Mouse (Mus musculus): Measurements from ENCODE around the gene Crmp1. TPM values are rescaled to one million over a fixed set of nuclear protein-coding genes. Genes with fewer than 3 reads are reported as not detected.

Crmp1 gene
- polyA plus RNA-seq, 1 experiment: 1.1 TPM

DNA sequence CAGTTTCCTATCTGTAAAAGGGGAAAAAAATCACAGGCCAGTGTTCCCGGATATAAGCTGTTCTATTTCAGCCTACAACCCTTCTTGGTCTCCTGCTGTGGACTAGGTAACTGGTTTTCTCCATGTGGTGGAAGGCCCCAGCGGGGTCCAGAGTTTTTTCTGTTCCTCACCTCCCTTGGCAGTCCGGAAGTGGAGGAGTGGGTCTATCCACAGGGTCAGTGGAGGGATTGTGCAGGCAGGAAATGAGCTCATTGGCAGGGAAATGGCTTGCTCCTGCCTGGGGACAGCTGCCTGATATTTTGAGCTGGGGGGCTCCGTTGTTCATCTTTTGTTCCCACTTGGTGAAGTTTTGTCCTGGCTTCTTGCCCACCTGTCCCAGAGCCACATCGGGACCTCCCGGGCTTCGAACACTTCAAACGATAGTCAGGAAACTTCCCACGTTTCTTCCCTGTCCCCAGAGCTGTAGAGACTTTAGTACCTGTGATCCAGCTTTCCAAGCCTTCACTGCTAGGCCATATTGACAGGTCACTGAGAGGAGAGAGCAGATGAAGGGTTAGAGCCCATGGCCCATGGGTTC, 3.0 kb downstream of the Crmp1 start:
- no peaks in the 10 kb centered on the region for H3K36me3 ChIP-seq (ENCODE audit: control insufficient read depth, insufficient read depth, low read length)
- H3K4me1 ChIP-seq (ENCODE audit: control insufficient read depth, insufficient read depth, insufficient read length, low read length): no peaks in the 10 kb centered on the region; the same call in 1 of the 2 replicates
- H3K27ac ChIP-seq (ENCODE audit: insufficient read depth, low read depth, low read length): no peak overlapping the region
- H3K4me3 ChIP-seq (ENCODE audit: low read depth, low read length): no peak overlapping the region
- TF ChIP-seq CTCF (IDR thresholded peaks at IDR 0.05; ENCODE audit: extremely low read depth, insufficient read length, insufficient replicate concordance, low read depth, low read length) (no peak), POLR2A (IDR thresholded peaks at IDR 0.05; ENCODE audit: low read depth, low read length) (no peak)
- 33% methylated on average over 9 of the region's 9 CpGs for WGBS
- peaks cover 33% of the 10 kb centered on the region for H3K27me3 ChIP-seq (ENCODE audit: control insufficient read depth, insufficient read depth, low read length)

DNA sequence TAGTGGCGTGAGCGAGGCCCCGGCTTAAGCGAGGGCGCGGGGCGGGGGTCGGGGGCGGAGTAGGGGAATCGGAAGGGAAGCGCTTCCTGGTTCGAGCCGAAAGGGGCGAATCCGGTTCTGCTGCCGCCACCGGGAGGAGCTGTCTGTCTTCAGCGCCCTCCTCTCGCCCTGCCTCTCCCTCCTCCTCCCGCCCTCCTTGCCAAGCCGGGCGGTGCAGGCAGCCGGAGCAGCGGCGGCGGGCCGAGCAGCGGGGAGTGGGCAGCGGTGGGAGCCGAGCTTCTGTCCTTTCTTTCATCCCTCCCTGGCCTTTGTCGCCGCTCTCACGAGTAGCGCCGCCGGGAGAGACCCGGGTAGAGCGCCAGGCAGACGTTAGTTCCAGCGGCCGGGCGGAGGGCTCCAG, 3.9 kb downstream of the Crmp1 start:
- TF ChIP-seq POLR2A (IDR thresholded peaks at IDR 0.05; ENCODE audit: low read depth, low read length): no peak
- TF ChIP-seq CTCF (IDR thresholded peaks at IDR 0.05; ENCODE audit: extremely low read depth, insufficient read length, insufficient replicate concordance, low read depth, low read length): no peak
- H3K27ac ChIP-seq (ENCODE audit: insufficient read depth, low read depth, low read length): no peak overlapping the region
- 2% methylated on average over 42 of the region's 42 CpGs for WGBS
- H3K4me1 ChIP-seq (ENCODE audit: control insufficient read depth, insufficient read depth, insufficient read length, low read length): no peaks in the 10 kb centered on the region; the same call in 1 of the 2 replicates
- peaks cover 33% of the 10 kb centered on the region for H3K27me3 ChIP-seq (ENCODE audit: control insufficient read depth, insufficient read depth, low read length)
- peak overlapping the region; percentile 52 for H3K4me3 ChIP-seq (ENCODE audit: low read depth, low read length)
- no peaks in the 10 kb centered on the region for H3K36me3 ChIP-seq (ENCODE audit: control insufficient read depth, insufficient read depth, low read length)

DNA sequence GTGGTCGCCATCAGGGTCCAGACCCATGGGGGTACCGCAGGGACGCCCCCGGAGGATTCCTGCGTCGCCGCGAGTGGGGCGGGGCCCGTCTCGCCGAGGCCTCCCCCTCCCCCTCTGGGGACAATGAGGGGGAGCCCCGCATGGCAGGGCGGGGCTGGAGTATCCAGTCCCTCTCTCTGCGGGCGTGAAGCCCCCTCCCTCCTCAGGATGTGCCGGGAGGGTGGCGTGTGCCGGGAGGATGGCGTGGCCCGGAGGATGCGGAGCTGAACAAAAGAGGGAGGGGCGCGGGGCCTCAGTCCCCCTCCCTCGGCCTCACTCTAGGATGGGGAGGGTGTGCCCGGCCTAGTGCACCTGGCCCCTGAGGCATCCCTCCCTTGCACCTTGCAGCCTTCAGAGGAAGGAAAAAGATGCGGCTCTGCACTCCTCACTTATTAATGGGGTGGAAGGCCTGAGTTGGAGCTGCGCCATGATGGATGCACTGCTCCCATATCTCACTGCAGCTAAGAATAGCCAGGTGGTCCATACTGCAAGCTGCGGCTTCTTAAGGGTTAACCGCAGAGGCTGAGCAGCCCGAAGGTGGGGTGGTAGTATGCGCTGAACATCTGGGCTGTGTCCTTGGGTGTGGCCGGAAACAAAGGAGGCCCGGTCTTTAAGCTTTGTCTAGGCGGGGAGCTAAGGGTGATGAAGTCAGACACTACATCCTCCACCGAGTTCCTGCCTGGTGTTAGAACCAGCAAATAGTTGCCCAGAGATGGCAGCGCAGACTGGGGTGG, 4.6 kb downstream of the Crmp1 start:
- Histone ChIP-seq H3K27ac (ENCODE audit: insufficient read depth, low read depth, low read length) (no peak overlapping the region), H3K4me1 (ENCODE audit: control insufficient read depth, insufficient read depth, insufficient read length, low read length) (no peaks in the 10 kb centered on the region; the same call in 1 of the 2 replicates), H3K36me3 (ENCODE audit: control insufficient read depth, insufficient read depth, low read length) (no peaks in the 10 kb centered on the region), H3K27me3 (ENCODE audit: control insufficient read depth, insufficient read depth, low read length) (peaks cover 32% of the 10 kb centered on the region), H3K4me3 (ENCODE audit: low read depth, low read length) (peak overlapping the region; percentile 52)
- 2% methylated on average over 37 of the region's 37 CpGs for WGBS
- no peak for TF ChIP-seq POLR2A (IDR thresholded peaks at IDR 0.05; ENCODE audit: low read depth, low read length)
- no peak for TF ChIP-seq CTCF (IDR thresholded peaks at IDR 0.05; ENCODE audit: extremely low read depth, insufficient read length, insufficient replicate concordance, low read depth, low read length)

DNA sequence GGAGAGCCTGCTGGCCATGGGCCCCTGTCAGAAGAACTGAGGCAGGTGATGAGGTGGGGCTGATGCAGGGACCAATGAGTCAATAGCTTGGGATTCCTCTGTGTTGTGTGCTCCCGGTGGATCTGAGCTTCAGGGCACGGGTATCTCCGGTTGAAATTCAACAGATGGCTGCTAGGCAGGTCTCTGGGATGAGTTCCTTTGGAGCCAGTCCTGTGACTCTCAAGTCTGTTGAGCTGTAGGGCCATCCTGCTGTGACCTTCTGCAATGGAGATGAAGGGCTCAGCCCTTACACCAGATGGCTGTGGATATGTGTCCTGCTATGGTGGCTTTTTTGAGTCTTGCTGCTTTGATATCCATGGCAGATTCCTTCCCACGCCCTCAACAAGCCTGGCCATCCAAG, 5.7 kb downstream of the Crmp1 start:
- H3K36me3 ChIP-seq (ENCODE audit: control insufficient read depth, insufficient read depth, low read length): no peaks in the 10 kb centered on the region
- H3K27me3 ChIP-seq (ENCODE audit: control insufficient read depth, insufficient read depth, low read length): peaks cover 22% of the 10 kb centered on the region; the same call in 1 of the 2 replicates
- H3K4me3 ChIP-seq (ENCODE audit: low read depth, low read length): no peak overlapping the region
- no peaks in the 10 kb centered on the region; the same call in 1 of the 2 replicates for H3K4me1 ChIP-seq (ENCODE audit: control insufficient read depth, insufficient read depth, insufficient read length, low read length)
- no peak for TF ChIP-seq POLR2A (IDR thresholded peaks at IDR 0.05; ENCODE audit: low read depth, low read length)
- TF ChIP-seq CTCF (IDR thresholded peaks at IDR 0.05; ENCODE audit: extremely low read depth, insufficient read length, insufficient replicate concordance, low read depth, low read length): no peak
- 46% methylated on average over 4 of the region's 4 CpGs for WGBS
- no peak overlapping the region for H3K27ac ChIP-seq (ENCODE audit: insufficient read depth, low read depth, low read length)

DNA sequence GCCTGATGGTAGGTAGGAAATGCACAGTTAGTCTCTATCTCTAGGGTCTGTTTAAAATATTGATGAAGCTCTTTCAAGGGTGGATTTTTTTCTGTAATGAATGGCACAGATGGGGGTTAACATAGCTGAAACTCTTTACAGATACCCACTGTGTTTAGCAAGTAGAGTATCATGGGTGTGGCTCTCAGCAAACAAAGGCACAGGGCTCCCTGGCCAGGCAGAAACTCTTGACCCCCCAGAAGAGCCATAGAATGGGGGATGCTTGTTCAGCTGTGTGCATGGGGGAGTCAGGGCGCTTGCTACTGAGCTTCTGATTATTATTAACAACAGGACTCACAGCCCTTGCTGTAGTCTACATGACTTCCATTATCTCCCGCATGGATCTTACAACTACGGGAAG, 7.1 kb downstream of the Crmp1 start:
- WGBS: 70% methylated on average over 3 of the region's 3 CpGs

DNA sequence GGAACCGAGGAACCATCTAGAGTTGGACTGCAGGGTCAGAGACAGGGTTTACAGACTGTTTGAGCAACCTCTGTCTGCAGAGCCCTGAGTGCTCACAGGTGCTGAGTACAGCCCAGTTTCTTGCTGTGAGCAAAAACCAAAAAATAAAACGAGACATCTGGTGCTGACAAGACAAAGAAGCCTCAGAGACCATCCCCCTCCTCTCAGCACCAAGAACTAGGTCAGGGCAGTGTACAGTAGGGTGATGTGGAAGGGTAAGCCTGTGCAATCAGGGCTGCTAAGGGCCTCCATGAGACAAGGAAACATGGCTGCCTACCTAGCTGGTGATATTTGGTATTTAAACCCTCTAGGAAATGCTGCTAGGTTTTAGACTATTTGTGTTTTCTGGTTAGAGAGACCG, 9.9 kb downstream of the Crmp1 start:
- no peaks in the 10 kb centered on the region for H3K27me3 ChIP-seq (ENCODE audit: control insufficient read depth, insufficient read depth, low read length)
- H3K36me3 ChIP-seq (ENCODE audit: control insufficient read depth, insufficient read depth, low read length): no peaks in the 10 kb centered on the region
- no peak overlapping the region for H3K27ac ChIP-seq (ENCODE audit: insufficient read depth, low read depth, low read length)
- TF ChIP-seq POLR2A (IDR thresholded peaks at IDR 0.05; ENCODE audit: low read depth, low read length) (no peak), CTCF (IDR thresholded peaks at IDR 0.05; ENCODE audit: extremely low read depth, insufficient read length, insufficient replicate concordance, low read depth, low read length) (no peak)
- H3K4me3 ChIP-seq (ENCODE audit: low read depth, low read length): no peak overlapping the region
- WGBS: 57% methylated on average over 3 of the region's 3 CpGs
- no peaks in the 10 kb centered on the region for H3K4me1 ChIP-seq (ENCODE audit: control insufficient read depth, insufficient read depth, insufficient read length, low read length)

More for the DNA sequence above, 7.1 kb downstream of the Crmp1 start:
- H3K4me3 ChIP-seq (ENCODE audit: low read depth, low read length): no peak overlapping the region
- peaks cover 10% of the 10 kb centered on the region; the same call in 1 of the 2 replicates for H3K27me3 ChIP-seq (ENCODE audit: control insufficient read depth, insufficient read depth, low read length)
- no peak overlapping the region for H3K27ac ChIP-seq (ENCODE audit: insufficient read depth, low read depth, low read length)
- no peak for TF ChIP-seq CTCF (IDR thresholded peaks at IDR 0.05; ENCODE audit: extremely low read depth, insufficient read length, insufficient replicate concordance, low read depth, low read length)
- TF ChIP-seq POLR2A (IDR thresholded peaks at IDR 0.05; ENCODE audit: low read depth, low read length): no peak
- no peaks in the 10 kb centered on the region for H3K36me3 ChIP-seq (ENCODE audit: control insufficient read depth, insufficient read depth, low read length)
- H3K4me1 ChIP-seq (ENCODE audit: control insufficient read depth, insufficient read depth, insufficient read length, low read length): no peaks in the 10 kb centered on the region; the same call in 1 of the 2 replicates

DNA sequence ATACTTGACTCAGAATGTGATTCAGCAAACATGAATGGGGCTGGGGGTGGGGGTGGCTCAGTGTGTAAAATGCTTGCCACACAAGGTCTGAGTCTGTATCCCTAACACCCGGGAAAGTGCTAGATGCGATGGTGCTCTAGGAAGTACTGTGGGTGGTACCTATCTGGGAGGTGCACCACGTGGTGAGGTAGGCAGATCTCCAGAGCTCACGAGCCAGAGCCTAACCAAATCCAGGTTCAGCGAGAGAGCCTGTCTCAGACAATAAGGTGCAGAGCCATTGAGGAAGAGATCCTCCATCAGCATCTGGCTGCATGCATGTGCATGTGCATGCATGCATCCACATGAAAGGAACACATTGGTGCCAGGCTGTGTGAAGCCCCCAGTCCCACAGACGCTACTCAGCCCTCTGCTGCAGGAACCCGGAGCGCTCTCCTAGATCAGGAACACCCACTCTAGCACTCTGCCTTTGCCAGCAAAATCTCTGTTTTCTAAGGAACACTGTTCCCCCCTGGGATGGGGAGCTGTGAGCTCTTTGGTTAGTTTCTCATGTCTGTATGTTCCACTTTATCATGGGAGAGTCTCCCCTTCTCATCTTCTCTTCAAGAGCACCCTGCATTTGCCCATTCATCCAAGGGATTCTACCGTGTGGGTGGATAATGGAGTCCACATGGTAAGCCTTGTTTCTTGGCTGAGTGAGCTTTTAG, 10.5 kb downstream of the Crmp1 start:
- Histone ChIP-seq H3K27ac (ENCODE audit: insufficient read depth, low read depth, low read length) (no peak overlapping the region), H3K27me3 (ENCODE audit: control insufficient read depth, insufficient read depth, low read length) (no peaks in the 10 kb centered on the region), H3K4me1 (ENCODE audit: control insufficient read depth, insufficient read depth, insufficient read length, low read length) (no peaks in the 10 kb centered on the region), H3K4me3 (ENCODE audit: low read depth, low read length) (no peak overlapping the region), H3K36me3 (ENCODE audit: control insufficient read depth, insufficient read depth, low read length) (no peaks in the 10 kb centered on the region)
- WGBS: 64% methylated on average over 9 of the region's 9 CpGs
- no peak for TF ChIP-seq CTCF (IDR thresholded peaks at IDR 0.05; ENCODE audit: extremely low read depth, insufficient read length, insufficient replicate concordance, low read depth, low read length)
- TF ChIP-seq POLR2A (IDR thresholded peaks at IDR 0.05; ENCODE audit: low read depth, low read length): no peak
